Mouse (Mus musculus) heart, embryonic 12.5 days (tissue): ENCODE results near the gene Nsmf. TPM values are rescaled to one million over a fixed set of nuclear protein-coding genes. Genes with fewer than 3 reads are reported as not detected.

Experiments
- ATAC-seq: fragments of 200-750 bp; cut with Nextera tagmentation; 2 replicates; pipeline ENCODE4 v1.8.0; 2017; ENCODE audit warnings: moderate TSS enrichment, moderate library complexity; ENCODE audit not compliant: insufficient number of reproducible peaks, low FRiP score
- H3K27ac ChIP-seq: fragments of 300-500 bp; sonication (generic); 2 replicates; pipeline ENCODE4 v1.5.1; 2016; ENCODE audit warnings: mild to moderate bottlenecking, moderate library complexity; ENCODE audit not compliant: poor library complexity, severe bottlenecking
- H3K27me3 ChIP-seq: fragments of 300-500 bp; sonication (generic); replicated peaks from 2 replicates; pipeline ENCODE4 v1.6.1; 2016; ENCODE audit warnings: mild to moderate bottlenecking, moderate library complexity
- H3K36me3 ChIP-seq: fragments of 300-500 bp; sonication (generic); 2 replicates; pipeline ENCODE4 v1.6.1; 2016; ENCODE audit warnings: mild to moderate bottlenecking, moderate library complexity
- H3K4me1 ChIP-seq: fragments of 300-500 bp; sonication (generic); replicated peaks from 2 replicates; pipeline ENCODE4 v1.6.1; 2016; ENCODE audit warnings: mild to moderate bottlenecking
- H3K4me2 ChIP-seq: fragments of 300-500 bp; sonication (generic); 2 replicates; pipeline ENCODE4 v1.6.1; 2016; ENCODE audit warnings: mild to moderate bottlenecking, moderate library complexity
- H3K4me3 ChIP-seq: fragments of 300-500 bp; sonication (generic); 2 replicates; pipeline ENCODE4 v1.5.1; 2016; ENCODE audit warnings: mild to moderate bottlenecking
- H3K9ac ChIP-seq: fragments of 300-500 bp; sonication (generic); 2 replicates; pipeline ENCODE4 v1.6.1; 2016; ENCODE audit warnings: mild to moderate bottlenecking, moderate library complexity
- H3K9me3 ChIP-seq: fragments of 300-500 bp; sonication (generic); replicated peaks from 2 replicates; pipeline ENCODE4 v1.6.1; 2016; ENCODE audit warnings: mild to moderate bottlenecking, moderate library complexity
- WGBS: fragments of 180-500 bp; shearing (Covaris S2); methylation state at CpG from one replicate; pipeline ENCODE4 v1.1.7; 2016; 5-methylcytosine and 5-hydroxymethylcytosine counted together
- polyA plus RNA-seq: library from polyadenylated mRNA; unstranded; fragments of >200 nt; fragmentation: Nextera tagmentation; extraction: Ambion mirVana; gene quantifications from 2 replicates; pipeline ENCODE4 v1.2.1, GENCODE M21; 2016

Gene Nsmf
- polyA plus RNA-seq, 1 experiment from 2014 or later = 62.8 TPM

- H3K27me3 ChIP-seq = no peaks in the 10 kb centered on the region
- peak overlapping the region; percentile 79 for H3K4me2 ChIP-seq
- peak overlapping the region; percentile 81 for H3K9ac ChIP-seq
- H3K4me1 ChIP-seq = peaks cover 10% of the 10 kb centered on the region
- no peaks in the 10 kb centered on the region for H3K9me3 ChIP-seq
- H3K36me3 ChIP-seq = peaks cover 46% of the 10 kb centered on the region
- 88% methylated on average over 21 of the region's 21 CpGs for WGBS
- ATAC-seq = no peak
- H3K4me3 ChIP-seq = no peak overlapping the region; the same call in 1 of the 2 replicates
- H3K27ac ChIP-seq = no peak overlapping the region
Measured at GRCm38 (mm10) chr2:25055409-25056155, 1.4 kb downstream of the Nsmf start.

- peaks cover 10% of the 10 kb centered on the region for H3K4me1 ChIP-seq
- WGBS = 92% methylated on average over 7 of the region's 7 CpGs
- H3K36me3 ChIP-seq = peaks cover 63% of the 10 kb centered on the region
- ATAC-seq = no peak
- no peak overlapping the region for H3K27ac ChIP-seq
- H3K4me3 ChIP-seq = no peak overlapping the region
- H3K27me3 ChIP-seq = no peaks in the 10 kb centered on the region
- no peaks in the 10 kb centered on the region for H3K9me3 ChIP-seq
- no peak overlapping the region for H3K9ac ChIP-seq
- no peak overlapping the region for H3K4me2 ChIP-seq
Measured at GRCm38 (mm10) chr2:25058926-25059325, 4.8 kb downstream of the Nsmf start.

GRCm38 (mm10) chr2:25063523-25063922 lies 9.4 kb downstream of the Nsmf start:
- ATAC-seq = no peak

GRCm38 (mm10) chr2:25064285-25064684 lies 10.1 kb downstream of the Nsmf start:
- Histone ChIP-seq H3K9ac (no peak overlapping the region), H3K27me3 (no peaks in the 10 kb centered on the region), H3K36me3 (peaks cover 35% of the 10 kb centered on the region), H3K4me1 (no peaks in the 10 kb centered on the region), H3K4me2 (no peak overlapping the region), H3K27ac (no peak overlapping the region), H3K9me3 (no peaks in the 10 kb centered on the region), H3K4me3 (no peak overlapping the region)
- ATAC-seq = no peak
- WGBS = 76% methylated on average over 1 of the region's 1 CpGs

More at GRCm38 (mm10) chr2:25063523-25063922, 9.4 kb downstream of the Nsmf start:
- no peaks in the 10 kb centered on the region for H3K4me1 ChIP-seq
- no peaks in the 10 kb centered on the region for H3K9me3 ChIP-seq
- peaks cover 41% of the 10 kb centered on the region for H3K36me3 ChIP-seq
- no peak overlapping the region for H3K4me2 ChIP-seq
- no peak overlapping the region for H3K27ac ChIP-seq
- no peaks in the 10 kb centered on the region for H3K27me3 ChIP-seq
- H3K4me3 ChIP-seq = no peak overlapping the region
- H3K9ac ChIP-seq = no peak overlapping the region
- WGBS = 88% methylated on average over 5 of the region's 5 CpGs

GRCm38 (mm10) chr2:25065537-25065936 lies 11.4 kb downstream of the Nsmf start:
- no peak for ATAC-seq
- Histone ChIP-seq H3K27me3 (no peaks in the 10 kb centered on the region), H3K36me3 (peaks cover 22% of the 10 kb centered on the region), H3K4me2 (no peak overlapping the region), H3K9me3 (no peaks in the 10 kb centered on the region), H3K27ac (no peak overlapping the region), H3K4me1 (no peaks in the 10 kb centered on the region), H3K9ac (no peak overlapping the region), H3K4me3 (no peak overlapping the region)

- WGBS = 77% methylated on average over 4 of the region's 4 CpGs
- Histone ChIP-seq H3K4me3 (no peak overlapping the region), H3K4me1 (no peaks in the 10 kb centered on the region)
Measured at GRCm38 (mm10) chr2:25066552-25066951, 12.4 kb downstream of the Nsmf start.

GRCm38 (mm10) chr2:25069537-25069936 lies 15.4 kb downstream of the Nsmf start:
- 77% methylated on average over 4 of the region's 4 CpGs for WGBS
- H3K9me3 ChIP-seq = no peaks in the 10 kb centered on the region
- H3K36me3 ChIP-seq = no peaks in the 10 kb centered on the region
- ATAC-seq = no peak
- H3K27ac ChIP-seq = no peak overlapping the region
- no peak overlapping the region for H3K4me3 ChIP-seq
- H3K27me3 ChIP-seq = no peaks in the 10 kb centered on the region
- no peak overlapping the region for H3K4me2 ChIP-seq
- H3K9ac ChIP-seq = no peak overlapping the region
- H3K4me1 ChIP-seq = no peaks in the 10 kb centered on the region

More at GRCm38 (mm10) chr2:25066552-25066951, 12.4 kb downstream of the Nsmf start:
- H3K27me3 ChIP-seq = no peaks in the 10 kb centered on the region
- no peak for ATAC-seq
- H3K9me3 ChIP-seq = no peaks in the 10 kb centered on the region
- no peak overlapping the region for H3K27ac ChIP-seq
- peaks cover 12% of the 10 kb centered on the region for H3K36me3 ChIP-seq
- H3K9ac ChIP-seq = no peak overlapping the region
- no peak overlapping the region for H3K4me2 ChIP-seq

GRCm38 (mm10) chr2:25072398-25072797 lies 18.2 kb downstream of the Nsmf start:
- Histone ChIP-seq H3K9ac (no peak overlapping the region), H3K4me1 (no peaks in the 10 kb centered on the region), H3K4me3 (no peak overlapping the region), H3K9me3 (no peaks in the 10 kb centered on the region), H3K36me3 (no peaks in the 10 kb centered on the region), H3K27ac (no peak overlapping the region), H3K27me3 (no peaks in the 10 kb centered on the region), H3K4me2 (no peak overlapping the region)
- no peak for ATAC-seq
- 86% methylated on average over 4 of the region's 4 CpGs for WGBS

- H3K36me3 ChIP-seq = no peaks in the 10 kb centered on the region
- H3K27me3 ChIP-seq = 0 out of 2 replicates have a peak, but pooled peaks cover 8% of the 10 kb centered on the region
- WGBS = 75% methylated on average over 4 of the region's 4 CpGs
- H3K9me3 ChIP-seq = no peaks in the 10 kb centered on the region
- no peak overlapping the region for H3K9ac ChIP-seq
- no peaks in the 10 kb centered on the region for H3K4me1 ChIP-seq
- no peak for ATAC-seq
- H3K27ac ChIP-seq = no peak overlapping the region
- no peak overlapping the region for H3K4me3 ChIP-seq
- H3K4me2 ChIP-seq = no peak overlapping the region
Measured at GRCm38 (mm10) chr2:25075506-25075905, 21.4 kb downstream of the Nsmf start.

GRCm38 (mm10) chr2:25078967-25079366 lies 24.8 kb downstream of the Nsmf start:
- 58% methylated on average over 1 of the region's 1 CpGs for WGBS
- peaks cover 32% of the 10 kb centered on the region for H3K27me3 ChIP-seq
- no peak overlapping the region for H3K4me2 ChIP-seq
- no peak for ATAC-seq
- no peaks in the 10 kb centered on the region for H3K9me3 ChIP-seq
- no peak overlapping the region for H3K4me3 ChIP-seq
- H3K36me3 ChIP-seq = no peaks in the 10 kb centered on the region
- no peaks in the 10 kb centered on the region for H3K4me1 ChIP-seq
- H3K27ac ChIP-seq = no peak overlapping the region
- no peak overlapping the region for H3K9ac ChIP-seq

- Histone ChIP-seq H3K9ac (no peak within 1 kb of the TSS), H3K4me2 (no peak within 1 kb of the TSS), H3K36me3 (no peaks in the 10 kb centered on the region), H3K4me1 (no peaks in the 10 kb centered on the region), H3K27ac (no peak within 1 kb of the TSS), H3K4me3 (no peak within 1 kb of the TSS), H3K9me3 (no peaks in the 10 kb centered on the region), H3K27me3 (peaks cover 32% of the 10 kb centered on the region)
- ATAC-seq = no peak
- 54% methylated on average over 5 of the region's 5 CpGs for WGBS
Measured at GRCm38 (mm10) chr2:25080076-25080475, 25.9 kb downstream of the Nsmf start, which contains the start of gene Entpd8. Entpd8 (plus strand) TSS chr2:25080304.

- no peak overlapping the region for H3K4me2 ChIP-seq
- H3K27me3 ChIP-seq = peaks cover 32% of the 10 kb centered on the region
- no peaks in the 10 kb centered on the region for H3K36me3 ChIP-seq
- H3K4me3 ChIP-seq = no peak overlapping the region
- H3K4me1 ChIP-seq = no peaks in the 10 kb centered on the region
- no peak overlapping the region for H3K9ac ChIP-seq
- no peaks in the 10 kb centered on the region for H3K9me3 ChIP-seq
- ATAC-seq = no peak
- H3K27ac ChIP-seq = no peak overlapping the region
- 76% methylated on average over 4 of the region's 4 CpGs for WGBS
Measured at GRCm38 (mm10) chr2:25083697-25084096, 29.5 kb downstream of the Nsmf start.
